Mouse (Mus musculus) urinary bladder, postnatal 25 days (tissue): ENCODE measurements around the gene Sp9.

Experiments
- DNase-seq: peaks from one replicate; pipeline ENCODE4 v3.0.0; 2022; ENCODE audit warnings: low spot score

Gene Sp9

GRCm38 (mm10) chr2:73312152-73313116 is 40.7 kb downstream of the Sp9 start, which contains the start of the genes Scrn3 and Cir1:
Scrn3 (plus strand) TSS chr2:73312601.
Cir1 (minus strand) TSS chr2:73312701.
- peak; percentile 90 for DNase-seq

DNA sequence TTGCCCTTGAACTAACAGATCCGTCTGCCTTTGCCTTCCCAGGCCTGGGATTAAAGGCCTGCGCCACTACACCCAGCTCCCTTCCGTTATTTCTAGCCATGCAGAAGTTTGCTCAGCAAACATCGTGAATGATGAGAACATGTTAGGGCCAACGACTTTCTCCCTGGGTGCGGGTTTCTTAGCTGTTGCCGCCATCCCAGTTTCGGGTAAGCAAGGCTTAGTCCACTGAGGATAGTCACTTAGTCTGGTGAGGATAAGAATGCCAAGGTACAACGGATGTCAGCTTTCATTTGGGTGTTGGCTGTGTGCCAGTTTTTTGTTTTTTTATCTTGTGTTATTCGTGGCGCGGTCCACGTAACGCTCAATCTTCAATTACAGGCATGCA is 41.4 kb downstream of the Sp9 start:
- peak; percentile 36 for DNase-seq

- no peak for DNase-seq
Observed at GRCm38 (mm10) chr2:73314311-73314710, 42.6 kb downstream of the Sp9 start.

DNA sequence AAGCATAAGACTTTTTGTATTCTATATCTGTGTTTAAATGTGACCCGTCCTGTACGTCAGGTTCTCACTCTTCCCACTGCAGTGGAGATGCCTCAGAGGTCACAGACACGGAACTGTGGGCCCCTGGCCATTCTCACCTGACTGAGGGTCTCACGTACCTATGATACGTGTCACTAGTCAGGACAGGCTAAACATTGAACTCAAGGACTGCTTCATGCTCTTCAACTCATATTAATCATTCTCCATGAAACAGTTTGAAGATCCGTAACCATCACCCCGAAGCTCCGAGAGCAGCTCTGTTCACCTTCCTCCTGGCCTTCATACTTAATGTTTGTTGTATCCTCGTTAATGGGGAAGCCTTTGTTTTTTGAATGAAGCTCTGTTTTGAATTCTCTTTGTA is 45.7 kb downstream of the Sp9 start:
- DNase-seq, result no peak

DNA sequence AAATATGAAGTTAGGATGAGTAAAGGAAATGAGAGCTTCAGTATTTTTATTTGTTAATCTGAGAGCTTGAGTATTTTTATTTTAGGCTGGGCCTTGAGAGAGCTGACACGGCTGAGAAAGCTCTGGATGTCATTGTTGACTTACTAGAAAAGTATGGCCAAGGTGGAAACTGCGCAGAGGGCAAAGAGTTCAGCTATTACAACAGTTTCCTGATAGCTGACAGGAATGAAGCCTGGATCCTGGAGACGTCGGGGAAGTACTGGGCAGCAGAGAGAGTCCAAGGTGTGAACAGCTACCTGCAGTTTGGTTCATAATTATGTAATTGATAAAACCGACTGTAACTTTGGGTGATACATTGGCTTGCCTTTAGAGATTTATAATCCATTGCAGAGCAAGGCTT is 47.5 kb downstream of the Sp9 start:
- no peak for DNase-seq

- DNase-seq, result no peak
Observed at GRCm38 (mm10) chr2:73322991-73323390, 51.3 kb downstream of the Sp9 start.

- no peak for DNase-seq
Observed at GRCm38 (mm10) chr2:73325871-73326270, 54.1 kb downstream of the Sp9 start.
